Mouse (Mus musculus): ENCODE data around the gene Gm42417. TPM values are rescaled to one million over a fixed set of nuclear protein-coding genes. Genes with fewer than 3 reads are reported as not detected.
"Not testable (repeated sequence)": the region's sequence is repeated elsewhere in the genome, so short reads cannot be mapped to it uniquely, and the experiment has no call there.

Gene Gm42417
- total RNA-seq, 2 experiments from 2014 or later = 440 to 562 TPM

- no peak for DNase-seq
- intact Hi-C loops (cut with DNase I; ENCODE audit: low total_unique reads) = loop anchor here (5.0 kb wide), 1 partner anchor 133 kb away; the partner anchor contains the start of gene Fam178b
Observed at GRCm38 (mm10) chr1:36549491-36549890, 10.3 kb upstream of the Gm42417 start.

DNA sequence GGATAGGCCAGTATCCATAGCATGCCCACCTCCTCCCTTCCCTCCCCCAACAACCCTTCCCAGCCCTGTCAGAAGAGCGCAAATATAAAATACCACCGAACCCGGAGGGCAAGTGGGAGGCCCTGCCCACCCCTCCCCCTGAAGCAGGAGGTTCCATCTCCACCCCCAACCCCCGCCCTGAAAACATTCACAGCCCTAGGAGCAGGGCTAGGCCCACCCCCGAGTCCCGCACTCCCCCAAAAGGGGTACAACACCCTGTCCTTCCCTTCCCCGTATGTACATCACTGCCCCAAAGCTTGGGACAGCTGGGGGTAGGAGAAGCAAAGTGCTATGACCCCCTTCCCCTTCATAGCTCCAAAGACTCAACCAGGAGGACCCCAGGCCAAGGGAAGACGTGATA, 9.5 kb upstream of the Gm42417 start:
- intact Hi-C loops (cut with DNase I; ENCODE audit: low total_unique reads) = loop anchor here (5.0 kb wide), 1 partner anchor 134 kb away; the partner anchor contains the start of gene Fam178b
- DNase-seq = no peak

GRCm38 (mm10) chr1:36547981-36548598, 8.9 kb upstream of the Gm42417 start:
- intact Hi-C loops (cut with DNase I; ENCODE audit: low total_unique reads) = loop anchor here (5.0 kb wide), 1 partner anchor 134 kb away; the partner anchor contains the start of gene Fam178b
- peak; percentile 59 for DNase-seq

DNA sequence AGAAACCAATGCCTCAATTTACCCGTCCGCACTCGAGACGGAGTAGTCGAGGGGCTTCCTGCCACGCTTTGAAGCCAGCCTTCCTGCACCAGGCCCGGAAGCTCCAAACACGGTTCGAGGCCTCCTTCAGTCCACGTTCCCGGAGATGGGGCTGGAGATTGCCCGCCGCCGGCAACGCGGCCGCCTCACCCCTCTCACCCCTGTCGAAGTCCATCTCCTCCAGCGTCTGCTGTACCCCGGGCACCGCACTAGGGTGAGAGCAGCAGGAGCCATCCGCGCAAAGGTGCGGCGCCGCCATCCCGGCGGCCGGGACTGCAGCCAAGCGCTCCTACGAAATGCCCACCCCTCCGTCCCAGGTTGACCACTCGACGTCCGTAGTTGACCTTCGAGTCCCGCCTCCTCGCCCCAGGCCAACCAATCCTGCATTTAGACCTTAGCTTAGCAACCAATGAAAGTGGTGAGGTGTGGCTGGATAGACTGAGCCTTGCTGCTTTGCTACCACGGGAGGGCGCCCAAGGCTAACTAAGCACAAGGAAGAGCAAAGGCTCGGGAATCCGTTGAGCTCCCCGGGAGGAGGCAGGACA, 7.8 kb upstream of the Gm42417 start, which contains the start of gene Ankrd39:
Ankrd39 (minus strand) TSS at position 558 of the 584 bp plus-strand sequence.
- intact Hi-C loops (cut with DNase I; ENCODE audit: low total_unique reads) = loop anchor here (5.0 kb wide), 1 partner anchor 135 kb away; the partner anchor contains the start of gene Fam178b
- DNase-seq = peak; percentile 98

DNA sequence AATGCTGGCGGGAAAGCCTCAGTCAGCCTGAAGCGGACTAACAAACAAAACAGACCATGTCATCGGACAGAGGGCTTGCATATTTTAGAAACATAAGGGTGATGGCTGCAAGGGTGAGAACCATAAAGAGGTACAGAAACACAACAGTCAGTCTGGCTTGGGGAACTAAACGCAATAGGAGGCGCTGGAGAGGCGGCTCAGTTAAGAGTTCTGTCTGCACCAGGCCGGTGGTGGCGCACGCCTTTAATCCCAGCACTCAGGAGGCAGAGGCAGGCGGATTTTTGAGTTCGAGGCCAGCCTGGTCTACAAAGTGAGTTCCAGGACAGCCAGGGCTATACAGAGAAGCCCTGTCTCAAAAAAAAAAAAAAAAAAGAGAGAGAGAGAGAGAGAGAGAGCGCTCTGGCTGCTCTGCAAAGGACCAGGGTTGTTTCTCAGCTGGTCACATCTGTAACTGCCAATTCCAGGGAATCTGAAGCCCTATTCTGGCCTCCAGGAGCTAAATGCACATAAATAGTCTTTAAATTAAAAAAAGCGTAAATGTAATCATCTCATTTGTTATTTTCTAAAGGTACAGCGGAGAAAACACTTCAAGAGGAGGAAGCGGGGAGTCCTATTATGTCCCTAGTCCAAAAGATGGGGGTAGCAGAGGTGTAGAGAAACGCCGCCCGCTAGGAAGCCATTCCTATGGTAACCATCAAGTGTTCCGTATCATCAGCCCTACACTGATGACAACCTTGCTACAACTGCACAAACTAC, 6.8 kb upstream of the Gm42417 start:
- intact Hi-C loops (cut with DNase I; ENCODE audit: low total_unique reads) = loop anchor here (5.0 kb wide), 1 partner anchor 136 kb away; the partner anchor contains the start of gene Fam178b

GRCm38 (mm10) chr1:36545382-36545781, 6.2 kb upstream of the Gm42417 start:
- intact Hi-C loops (cut with DNase I; ENCODE audit: low total_unique reads) = loop anchor here (5.0 kb wide), 1 partner anchor 137 kb away; the partner anchor contains the start of gene Fam178b
- no peak for DNase-seq

More for the DNA sequence above, 6.8 kb upstream of the Gm42417 start:
- DNase-seq = no peak

DNA sequence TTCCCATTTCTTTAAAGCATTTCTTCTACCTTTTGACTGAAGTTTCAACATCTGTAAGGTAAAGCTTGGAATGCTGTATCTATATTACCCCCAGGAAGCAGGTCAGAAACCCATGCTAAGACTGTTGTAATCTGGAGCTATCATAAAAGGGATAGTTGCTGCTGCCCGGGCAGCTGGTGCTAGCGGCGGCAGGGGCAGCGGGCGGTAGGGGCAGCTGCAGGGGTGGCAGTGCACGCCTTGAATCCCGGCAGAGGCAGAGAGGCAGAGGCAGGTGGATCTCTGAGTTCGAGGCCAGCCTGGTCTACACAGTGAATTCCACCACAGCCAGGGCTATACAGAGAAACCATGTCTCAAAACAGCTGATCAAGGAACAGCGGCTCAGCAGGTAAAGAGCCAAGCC, 3.7 kb upstream of the Gm42417 start:
- no peak for DNase-seq
- intact Hi-C loops (cut with DNase I; ENCODE audit: low total_unique reads) = no loop called here

- intact Hi-C loops (cut with DNase I; ENCODE audit: low total_unique reads) = no loop called here
- DNase-seq = no peak
Observed at GRCm38 (mm10) chr1:36541844-36542243, 2.6 kb upstream of the Gm42417 start.

- no peak for DNase-seq
Observed at GRCm38 (mm10) chr1:36540807-36541206, 1.6 kb upstream of the Gm42417 start.

GRCm38 (mm10) chr1:36540132-36540531, 903 bp upstream of the Gm42417 start:
- intact Hi-C loops (cut with DNase I; ENCODE audit: low total_unique reads) = no loop called here
- no peak for DNase-seq

More at GRCm38 (mm10) chr1:36540807-36541206, 1.6 kb upstream of the Gm42417 start:
- intact Hi-C loops (cut with DNase I; ENCODE audit: low total_unique reads) = no loop called here

DNA sequence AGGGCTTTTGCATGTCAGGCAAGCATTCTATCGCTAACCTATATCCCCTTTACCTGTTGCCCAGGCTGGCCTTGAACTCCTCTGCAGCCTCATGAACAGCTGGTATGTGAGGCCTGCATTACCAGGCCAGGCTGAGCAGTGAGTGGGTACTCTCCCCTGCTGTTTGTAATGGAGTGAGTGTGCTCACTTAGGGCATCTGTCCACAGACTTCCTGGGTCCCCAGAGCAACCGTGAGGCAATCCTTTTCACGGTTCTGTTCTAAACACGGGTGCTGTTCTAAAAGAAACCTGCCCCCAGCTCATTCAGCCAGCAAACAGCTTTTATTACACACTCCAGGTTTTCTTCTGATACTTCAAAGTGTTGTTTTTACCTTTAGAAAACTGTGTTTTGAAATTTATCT, 502 bp downstream of the Gm42417 start:
- DNase-seq = no peak
- intact Hi-C loops (cut with DNase I; ENCODE audit: low total_unique reads) = no loop called here

- intact Hi-C loops (cut with DNase I; ENCODE audit: low total_unique reads); DNase-seq: not testable (repeated sequence)
Observed at GRCm38 (mm10) chr1:36536783-36537182, 2.4 kb downstream of the Gm42417 start, which contains the start of gene Ankrd23. TSS of gene Ankrd23 (minus strand) at chr1:36536883.

GRCm38 (mm10) chr1:36536397-36536728, 2.9 kb downstream of the Gm42417 start:
- intact Hi-C loops (cut with DNase I; ENCODE audit: low total_unique reads) = no loop called here
- no peak for DNase-seq

DNA sequence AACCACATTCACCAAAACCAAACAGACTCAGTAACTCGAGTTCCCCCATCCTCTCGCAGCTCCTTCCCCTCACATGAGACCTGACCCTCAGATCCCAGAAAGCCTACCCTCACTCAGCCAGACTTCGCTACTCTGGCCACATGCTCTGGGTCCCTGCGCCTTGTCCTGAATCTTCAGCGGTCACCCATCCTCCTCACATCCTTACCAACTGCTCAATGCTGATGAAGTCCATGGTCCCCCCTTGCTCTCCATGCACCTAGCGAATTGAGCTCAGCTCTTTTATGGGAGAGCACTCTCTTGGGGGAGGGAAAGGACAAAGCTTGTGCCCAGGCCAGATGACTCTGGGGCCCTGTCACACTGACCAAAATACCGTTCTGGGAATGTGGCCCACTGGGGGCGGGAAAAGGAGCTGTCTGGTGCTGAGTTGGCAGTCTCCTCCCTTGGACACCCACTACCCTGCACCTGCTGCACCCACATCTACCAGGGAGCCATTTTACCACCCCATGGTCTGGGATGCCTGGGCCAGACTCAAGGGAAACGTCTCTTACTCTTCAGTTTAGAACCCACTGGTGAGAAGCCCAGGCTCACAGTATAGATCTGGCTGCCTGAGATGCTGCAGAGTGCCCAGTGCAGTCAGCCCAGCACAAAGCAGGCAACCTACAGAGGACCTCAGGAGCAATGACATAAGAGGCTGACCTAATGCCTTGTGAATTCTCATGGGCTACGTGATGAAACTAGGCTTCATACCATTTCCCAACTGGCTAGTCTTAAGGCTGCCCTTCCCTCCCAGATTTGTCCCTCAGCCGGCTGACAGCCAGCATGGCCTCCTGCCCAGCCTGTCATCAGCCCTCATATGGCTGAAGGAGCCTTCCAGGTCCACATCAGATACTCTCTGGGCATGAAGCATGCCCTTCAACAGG, 3.5 kb downstream of the Gm42417 start:
- intact Hi-C loops (cut with DNase I; ENCODE audit: low total_unique reads) = no loop called here
- DNase-seq = peak; percentile 83

DNA sequence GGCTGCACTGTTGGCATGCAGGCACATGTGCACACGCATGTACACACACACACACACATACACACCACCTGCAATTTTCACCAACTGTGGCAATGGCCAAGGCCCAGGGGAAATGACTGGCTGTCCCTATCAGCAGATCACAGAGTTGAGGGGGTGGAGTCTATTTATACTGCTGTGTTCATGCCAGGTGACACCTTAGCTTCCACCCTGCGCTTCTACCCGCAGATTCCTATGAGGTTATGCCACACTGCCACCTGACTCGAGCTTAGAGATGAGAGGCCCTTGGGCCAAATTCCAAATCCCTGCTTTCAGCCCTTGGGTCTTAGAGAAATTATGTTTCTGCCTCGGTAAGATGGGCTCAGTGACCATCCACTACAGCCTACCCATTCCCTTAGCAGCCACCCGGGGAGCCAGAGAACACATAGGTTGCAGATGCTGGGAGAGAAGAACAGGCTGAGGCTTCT, 4.6 kb downstream of the Gm42417 start:
- no peak for DNase-seq
- intact Hi-C loops (cut with DNase I; ENCODE audit: low total_unique reads) = no loop called here

DNA sequence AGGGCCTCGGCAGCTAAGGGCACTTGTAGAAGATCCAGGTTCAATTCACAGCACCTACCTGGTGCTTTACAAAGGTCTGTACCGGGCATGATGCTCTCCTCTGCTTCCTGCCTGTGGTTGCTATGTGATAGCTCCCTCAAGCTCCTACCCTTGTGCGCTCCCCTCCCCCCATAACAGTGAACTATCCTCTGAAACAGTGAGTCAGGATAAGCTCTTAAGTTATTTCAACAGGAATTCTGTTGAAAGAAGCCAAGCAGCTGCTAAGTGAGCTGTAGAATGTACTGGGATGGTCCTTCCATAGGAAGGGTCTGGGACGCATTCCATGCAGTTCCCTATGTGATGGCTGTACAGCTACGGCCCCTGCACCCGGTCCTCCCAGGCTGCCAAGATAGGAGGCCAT, 5.7 kb downstream of the Gm42417 start:
- DNase-seq = no peak
- intact Hi-C loops (cut with DNase I; ENCODE audit: low total_unique reads) = no loop called here

- no peak for DNase-seq
- intact Hi-C loops (cut with DNase I; ENCODE audit: low total_unique reads) = no loop called here
Observed at GRCm38 (mm10) chr1:36531461-36531860, 7.8 kb downstream of the Gm42417 start.

GRCm38 (mm10) chr1:36530962-36531361, 8.3 kb downstream of the Gm42417 start:
- intact Hi-C loops (cut with DNase I; ENCODE audit: low total_unique reads) = no loop called here
- DNase-seq = no peak

DNA sequence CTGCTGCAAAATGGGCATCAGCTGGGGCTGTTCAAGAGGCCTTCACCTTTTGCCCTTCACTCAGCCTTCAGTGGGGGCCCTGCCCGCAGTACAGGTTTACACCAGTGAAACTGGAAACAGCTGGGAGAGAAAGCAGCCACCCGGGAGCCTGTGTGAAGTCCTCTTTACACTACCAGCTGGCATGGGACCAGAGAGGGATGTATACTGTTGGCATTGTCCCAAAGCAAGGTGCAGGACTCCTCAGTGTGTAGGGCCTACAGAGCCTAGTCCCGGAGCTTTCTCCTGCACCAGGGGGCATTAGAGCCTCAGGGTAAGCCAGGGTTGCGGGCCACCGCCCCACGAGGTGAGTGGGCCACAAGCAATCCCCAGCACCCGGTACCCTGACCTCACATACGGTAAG, 8.7 kb downstream of the Gm42417 start:
- DNase-seq = no peak
- intact Hi-C loops (cut with DNase I; ENCODE audit: low total_unique reads) = no loop called here

Data from gastrocnemius, postnatal 14 days (tissue).